Mouse (Mus musculus) ES-E14 (cell line): ENCODE data around the gene Mrps27.

Source experiments
- HCFC1 ChIP-seq: IDR thresholded peaks from 2 replicates; pipeline ENCODE4 v1.6.1; 2012; ENCODE audit warnings: low read length, inconsistent platforms, borderline replicate concordance; ENCODE audit not compliant: insufficient read depth
- MAFK ChIP-seq: IDR thresholded peaks from 2 replicates; pipeline ENCODE4 v1.6.1; 2014; ENCODE audit warnings: mild to moderate bottlenecking, low read depth, low read length, inconsistent platforms; ENCODE audit not compliant: insufficient read depth
- ZNF384 ChIP-seq: IDR thresholded peaks from 2 replicates; pipeline ENCODE4 v1.6.1; 2012; ENCODE audit warnings: low read depth, low read length, inconsistent platforms

- TF ChIP-seq ZNF384: no peak
- no peak for TF ChIP-seq MAFK
- TF ChIP-seq HCFC1: no peak
Measured at GRCm38 (mm10) chr13:99316366-99316765, 28.2 kb upstream of the Mrps27 start.
